Mouse (Mus musculus) bone marrow macrophage, adult 2 months (primary cell): ENCODE results near the gene Emc10.

Experiments used
- CTCF ChIP-seq: IDR thresholded peaks from 2 replicates; pipeline ENCODE4 v1.5.1; 2012; ENCODE audit warnings: low read depth, mild to moderate bottlenecking, low read length, moderate library complexity
- POLR2A ChIP-seq: IDR thresholded peaks from 2 replicates; pipeline ENCODE4 v1.6.1; 2012; ENCODE audit warnings: mild to moderate bottlenecking, low read depth, low read length, borderline replicate concordance

GRCm38 (mm10) chr7:44497361-44498055, 1.2 kb upstream of the Emc10 start:
- no peak for TF ChIP-seq POLR2A
- TF ChIP-seq CTCF, result no peak
